Mouse (Mus musculus): ENCODE measurements around the gene Cnot8.

The Cnot8 gene

GRCm38 (mm10) chr11:58156871-58157270 is 52.9 kb downstream of the Cnot8 start:
- DNase-seq (ENCODE audit: inconsistent age in 2 of 2, low spot score in 1 of 2) = no peak

GRCm38 (mm10) chr11:58165072-58165471 is 61.1 kb downstream of the Cnot8 start:
- no peak for DNase-seq (ENCODE audit: inconsistent age in 2 of 2, low spot score in 1 of 2)

GRCm38 (mm10) chr11:58167822-58168166 is 63.8 kb downstream of the Cnot8 start:
- DNase-seq (ENCODE audit: inconsistent age in 2 of 2, low spot score in 1 of 2) = no peak
